Mouse (Mus musculus) heart, postnatal 0 days (tissue): ENCODE results near the gene Pdzd3.

Experiments
- CTCF ChIP-seq: IDR thresholded peaks from 2 replicates; pipeline ENCODE4 v1.5.1; 2016; ENCODE audit warnings: antibody characterized with exemption, control low read depth, low read depth
- EP300 ChIP-seq: IDR thresholded peaks from 2 replicates; pipeline ENCODE4 v1.6.1; 2016; ENCODE audit warnings: antibody characterized with exemption, low read depth

DNA sequence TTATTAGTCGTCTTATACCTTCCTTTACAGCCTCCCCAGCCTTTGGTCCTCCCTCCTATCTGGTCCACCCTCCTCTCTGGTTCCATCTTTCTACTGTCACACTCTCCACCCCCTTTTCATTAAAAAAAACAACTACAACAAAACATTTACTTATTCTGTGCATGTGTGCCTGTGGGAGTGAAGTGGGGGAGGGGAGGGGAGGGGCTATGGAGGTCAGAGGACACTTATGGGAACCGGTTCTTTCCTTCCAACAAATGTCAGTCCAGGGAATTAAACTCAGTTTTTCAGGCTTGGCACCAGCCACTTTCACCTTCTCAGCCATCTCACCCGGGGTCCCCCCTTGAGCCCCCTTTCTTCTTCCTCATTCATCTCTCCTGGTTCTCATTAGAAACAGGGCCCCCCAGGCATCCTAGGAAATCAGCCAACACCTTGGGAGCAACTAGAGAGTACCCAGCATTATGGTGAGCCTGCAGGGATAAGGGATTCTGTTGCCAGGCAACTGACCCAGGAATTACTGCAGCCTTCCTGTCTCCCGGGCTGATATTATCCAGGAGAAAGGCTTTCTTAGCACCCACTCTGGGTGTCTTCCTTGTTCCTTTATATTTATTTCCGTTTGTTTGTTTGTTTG lies 3.4 kb upstream of the Pdzd3 start:
- no peak for TF ChIP-seq CTCF
- TF ChIP-seq EP300, result no peak
